Mouse (Mus musculus) kidney, embryonic 16.5 days (tissue): ENCODE results near the gene Mrgprd. TPM values are rescaled to one million over a fixed set of nuclear protein-coding genes. Genes with fewer than 3 reads are reported as not detected.

Experiments used
- ATAC-seq: fragments of 200-750 bp; cut with Nextera tagmentation; 2 replicates; pipeline ENCODE4 v1.8.0; 2017; ENCODE audit warnings: moderate TSS enrichment; ENCODE audit not compliant: low FRiP score, low TSS enrichment
- H3K27ac ChIP-seq: fragments of 300-500 bp; sonication (generic); 2 replicates; pipeline ENCODE4 v1.5.1; 2014; ENCODE audit warnings: low read length
- H3K27me3 ChIP-seq: fragments of 300-500 bp; sonication (generic); 2 replicates; pipeline ENCODE4 v1.6.1; 2014; ENCODE audit warnings: low read length, control low read depth, mixed read lengths; ENCODE audit not compliant: insufficient read depth
- H3K36me3 ChIP-seq: fragments of 300-500 bp; sonication (generic); 2 replicates; pipeline ENCODE4 v1.6.1; 2014; ENCODE audit warnings: low read length, control low read depth, mixed read lengths; ENCODE audit not compliant: insufficient read depth
- H3K4me1 ChIP-seq: fragments of 300-500 bp; sonication (generic); 2 replicates; pipeline ENCODE4 v1.6.1; 2014; ENCODE audit warnings: low read length, control low read depth, mixed read lengths; ENCODE audit not compliant: insufficient read depth
- H3K4me2 ChIP-seq: fragments of 300-500 bp; sonication (generic); replicated peaks from 2 replicates; pipeline ENCODE4 v1.6.1; 2014; ENCODE audit warnings: low read depth, low read length
- H3K4me3 ChIP-seq: fragments of 300-500 bp; sonication (generic); 2 replicates; pipeline ENCODE4 v1.5.1; 2014; ENCODE audit warnings: mild to moderate bottlenecking, low read length
- H3K9ac ChIP-seq: fragments of 300-500 bp; sonication (generic); replicated peaks from 2 replicates; pipeline ENCODE4 v1.6.1; 2014; ENCODE audit warnings: low read length
- H3K9me3 ChIP-seq: fragments of 300-500 bp; sonication (generic); 2 replicates; pipeline ENCODE4 v1.6.1; 2016; ENCODE audit warnings: low read length, control low read depth
- WGBS: fragments of 180-500 bp; shearing (Covaris S2); extraction: QIAGEN DNeasy Blood & Tissue Kit; methylation state at CpG from one replicate; pipeline ENCODE4 v1.1.7; 2014; 5-methylcytosine and 5-hydroxymethylcytosine counted together
- polyA plus RNA-seq: library from polyadenylated mRNA; unstranded; fragments of >200 nt; fragmentation: Nextera tagmentation; extraction: Ambion mirVana; gene quantifications from 2 replicates; pipeline ENCODE4 v1.2.1, GENCODE M21; 2015

Gene Mrgprd
- polyA plus RNA-seq, 1 experiment from 2014 or later = not detected

DNA sequence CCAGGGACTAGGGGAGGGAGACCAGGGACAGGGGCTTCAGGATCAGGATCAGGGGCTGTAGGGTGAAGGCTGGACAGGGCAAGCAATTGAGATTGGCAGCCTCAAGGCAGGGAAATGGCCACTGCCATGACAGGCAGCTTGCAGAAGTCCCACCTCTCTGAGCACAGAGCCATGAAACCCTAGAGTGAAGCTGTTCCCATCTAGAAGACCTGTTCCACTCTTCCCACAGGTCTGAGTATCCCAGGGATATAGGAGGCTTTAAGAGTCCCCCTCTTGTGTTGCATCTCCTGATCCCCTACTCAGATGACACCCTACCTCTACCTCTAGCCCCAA, 13.7 kb upstream of the Mrgprd start:
- no peaks in the 10 kb centered on the region for H3K36me3 ChIP-seq
- H3K4me3 ChIP-seq = no peak overlapping the region
- H3K9ac ChIP-seq = no peak overlapping the region
- H3K4me2 ChIP-seq = peak overlapping the region; percentile 14; the same call in 1 of the 2 replicates
- 0 out of 2 replicates have a peak overlapping the region, but pooled peaks have one; percentile 1 for H3K27ac ChIP-seq
- peaks cover 19% of the 10 kb centered on the region; the same call in 1 of the 2 replicates for H3K4me1 ChIP-seq
- no peaks in the 10 kb centered on the region for H3K27me3 ChIP-seq
- H3K9me3 ChIP-seq = no peaks in the 10 kb centered on the region
- no peak for ATAC-seq

DNA sequence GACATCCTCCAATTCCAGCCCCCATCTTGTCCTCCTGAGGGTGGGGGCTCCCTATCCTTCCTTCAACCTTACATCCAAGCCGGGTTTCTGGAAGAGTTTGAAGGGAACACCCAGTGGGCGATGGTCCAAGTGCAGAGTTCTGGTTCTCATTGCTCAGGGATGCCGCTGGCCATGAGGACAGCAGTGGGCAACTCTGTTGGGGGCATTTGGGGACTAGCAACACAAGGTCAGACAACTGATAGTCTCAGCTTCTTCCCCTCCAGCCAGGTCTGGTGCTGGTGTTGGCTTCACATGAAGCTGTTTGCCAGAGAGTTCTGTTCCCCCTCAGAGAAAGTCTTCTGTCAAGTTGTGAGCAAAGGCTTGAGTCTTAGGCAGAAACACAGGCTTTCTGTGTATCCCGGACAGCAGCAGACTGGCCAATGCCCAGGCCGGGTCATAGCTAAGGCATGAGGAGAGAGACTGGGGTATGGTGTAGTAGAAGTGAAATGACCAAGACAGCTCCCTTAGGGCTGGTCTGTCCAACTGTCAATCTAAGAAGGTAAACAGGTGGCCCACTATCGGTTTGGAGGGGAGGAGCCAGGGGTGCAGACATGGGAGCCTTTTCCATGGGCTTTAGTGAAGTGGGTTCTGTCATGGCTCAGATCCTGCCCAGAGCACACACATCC, 13.2 kb upstream of the Mrgprd start:
- Histone ChIP-seq H3K4me2 (peak overlapping the region; percentile 14; the same call in 1 of the 2 replicates), H3K9ac (no peak overlapping the region), H3K36me3 (no peaks in the 10 kb centered on the region), H3K9me3 (no peaks in the 10 kb centered on the region), H3K4me3 (no peak overlapping the region), H3K27ac (0 out of 2 replicates have a peak overlapping the region, but pooled peaks have one; percentile 27), H3K4me1 (peaks cover 19% of the 10 kb centered on the region; the same call in 1 of the 2 replicates), H3K27me3 (no peaks in the 10 kb centered on the region)
- 90% methylated on average over 6 of the region's 6 CpGs for WGBS
- ATAC-seq = no peak

DNA sequence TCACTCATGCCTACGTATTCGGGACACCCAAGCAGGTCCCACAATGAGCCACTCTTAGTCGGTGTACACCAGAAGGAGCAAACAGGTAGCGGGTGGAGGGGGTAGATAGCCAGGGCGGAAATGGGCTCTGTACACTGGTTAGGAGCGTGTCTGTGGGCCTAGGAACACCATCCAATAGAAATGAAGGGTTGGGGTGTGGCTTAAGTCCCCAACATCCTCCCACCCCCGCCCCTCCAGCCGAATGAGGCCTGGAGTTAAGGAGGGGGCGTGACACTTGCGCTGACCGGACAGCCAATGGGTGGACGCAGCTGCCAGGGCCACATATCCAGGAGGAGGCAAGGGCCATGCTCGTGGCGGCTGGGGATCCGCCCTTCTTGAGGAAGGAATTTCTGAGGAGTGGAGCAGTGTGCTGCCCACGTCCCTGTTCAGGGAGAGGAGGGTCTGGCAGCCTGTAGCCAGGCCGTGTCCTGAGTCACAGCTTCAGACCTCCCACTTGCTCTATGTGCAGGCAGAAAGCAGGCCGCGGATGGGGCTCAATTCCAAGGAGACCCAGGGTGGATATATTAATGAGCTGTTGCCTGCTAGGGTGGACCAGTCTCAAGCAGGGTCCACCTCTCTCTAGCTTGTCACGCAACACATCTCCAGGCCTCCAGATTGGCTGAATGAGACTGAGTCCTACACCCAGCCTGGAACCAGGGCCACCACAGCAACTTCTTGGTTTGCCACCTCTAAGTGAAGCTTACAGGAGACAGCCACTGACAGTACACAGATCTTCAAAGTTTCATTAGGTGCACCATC, 11.9 kb upstream of the Mrgprd start:
- Histone ChIP-seq H3K4me2 (peak overlapping the region; percentile 55), H3K36me3 (no peaks in the 10 kb centered on the region), H3K27me3 (no peaks in the 10 kb centered on the region), H3K27ac (peak overlapping the region; percentile 81), H3K4me3 (peak overlapping the region; percentile 14), H3K9ac (peak overlapping the region; percentile 61), H3K9me3 (no peaks in the 10 kb centered on the region), H3K4me1 (peaks cover 19% of the 10 kb centered on the region; the same call in 1 of the 2 replicates)
- peak; percentile 95 for ATAC-seq
- WGBS = 3% methylated on average over 20 of the region's 20 CpGs

DNA sequence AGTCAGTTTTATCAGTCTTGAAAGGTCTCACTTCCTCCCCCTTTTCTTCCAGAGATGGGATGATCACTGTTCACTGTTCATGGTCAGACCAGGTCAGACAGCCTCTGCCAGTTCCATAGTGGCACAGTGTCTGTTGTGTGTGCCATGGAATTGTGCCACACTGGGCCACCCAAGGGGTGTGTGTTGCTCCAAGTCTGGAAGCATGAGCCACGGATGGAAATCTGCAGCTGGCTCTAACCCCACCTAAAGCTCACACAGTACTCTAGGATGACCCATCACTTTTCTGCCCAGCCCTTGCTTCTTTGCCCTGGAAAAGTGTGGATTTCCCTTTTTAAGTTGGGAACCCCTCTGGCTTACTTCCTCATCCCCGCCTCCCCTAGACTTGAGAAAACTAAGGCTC, 10.5 kb upstream of the Mrgprd start:
- Histone ChIP-seq H3K27me3 (no peaks in the 10 kb centered on the region), H3K9ac (no peak overlapping the region), H3K27ac (no peak overlapping the region), H3K9me3 (no peaks in the 10 kb centered on the region), H3K4me1 (peaks cover 18% of the 10 kb centered on the region; the same call in 1 of the 2 replicates), H3K4me2 (no peak overlapping the region), H3K36me3 (no peaks in the 10 kb centered on the region), H3K4me3 (no peak overlapping the region)
- no peak for ATAC-seq
- WGBS = 87% methylated on average over 2 of the region's 2 CpGs

DNA sequence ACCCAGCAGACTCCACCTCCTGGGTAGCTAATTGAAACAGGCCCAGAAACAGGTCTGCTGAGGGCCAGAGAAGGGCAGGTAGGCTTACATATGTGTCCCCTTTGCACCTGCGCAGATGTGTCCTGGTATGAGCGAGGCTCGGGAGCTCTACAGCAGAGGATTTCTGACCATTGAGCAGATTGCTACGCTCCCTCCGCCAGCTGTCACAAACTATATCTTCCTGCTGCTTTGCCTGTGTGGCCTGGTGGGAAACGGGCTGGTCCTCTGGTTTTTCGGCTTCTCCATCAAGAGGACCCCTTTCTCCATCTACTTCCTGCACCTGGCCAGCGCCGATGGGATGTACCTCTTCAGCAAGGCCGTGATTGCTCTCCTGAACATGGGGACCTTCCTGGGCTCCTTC, 7.0 kb upstream of the Mrgprd start:
- H3K27me3 ChIP-seq = no peaks in the 10 kb centered on the region
- ATAC-seq = no peak
- H3K9me3 ChIP-seq = no peaks in the 10 kb centered on the region
- H3K4me3 ChIP-seq = no peak overlapping the region
- 95% methylated on average over 10 of the region's 10 CpGs for WGBS
- no peaks in the 10 kb centered on the region for H3K36me3 ChIP-seq
- H3K27ac ChIP-seq = no peak overlapping the region
- peaks cover 12% of the 10 kb centered on the region; the same call in 1 of the 2 replicates for H3K4me1 ChIP-seq
- H3K4me2 ChIP-seq = no peak overlapping the region
- H3K9ac ChIP-seq = no peak overlapping the region

DNA sequence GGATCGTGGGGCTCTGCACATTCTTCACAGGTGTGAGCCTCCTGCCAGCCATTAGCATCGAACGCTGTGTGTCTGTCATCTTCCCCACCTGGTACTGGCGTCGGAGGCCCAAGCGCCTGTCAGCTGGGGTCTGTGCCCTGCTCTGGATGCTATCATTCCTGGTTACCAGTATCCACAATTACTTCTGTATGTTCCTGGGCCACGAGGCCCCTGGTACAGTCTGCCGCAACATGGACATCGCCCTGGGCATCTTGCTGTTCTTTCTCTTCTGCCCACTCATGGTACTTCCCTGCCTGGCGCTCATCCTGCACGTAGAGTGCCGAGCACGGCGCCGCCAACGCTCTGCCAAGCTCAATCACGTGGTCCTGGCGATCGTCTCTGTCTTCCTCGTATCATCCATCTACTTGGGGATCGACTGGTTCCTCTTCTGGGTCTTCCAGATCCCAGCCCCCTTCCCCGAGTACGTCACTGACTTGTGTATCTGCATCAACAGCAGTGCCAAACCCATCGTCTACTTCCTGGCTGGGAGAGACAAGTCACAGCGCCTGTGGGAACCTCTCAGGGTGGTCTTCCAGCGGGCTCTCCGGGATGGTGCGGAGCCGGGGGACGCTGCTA, 6.5 kb upstream of the Mrgprd start:
- 78% methylated on average over 30 of the region's 30 CpGs for WGBS
- no peak overlapping the region for H3K9ac ChIP-seq
- no peak overlapping the region for H3K27ac ChIP-seq
- H3K27me3 ChIP-seq = no peaks in the 10 kb centered on the region
- ATAC-seq = no peak
- no peaks in the 10 kb centered on the region for H3K9me3 ChIP-seq
- no peak overlapping the region for H3K4me2 ChIP-seq
- no peak overlapping the region for H3K4me3 ChIP-seq
- peaks cover 8% of the 10 kb centered on the region; the same call in 1 of the 2 replicates for H3K4me1 ChIP-seq
- no peaks in the 10 kb centered on the region for H3K36me3 ChIP-seq

DNA sequence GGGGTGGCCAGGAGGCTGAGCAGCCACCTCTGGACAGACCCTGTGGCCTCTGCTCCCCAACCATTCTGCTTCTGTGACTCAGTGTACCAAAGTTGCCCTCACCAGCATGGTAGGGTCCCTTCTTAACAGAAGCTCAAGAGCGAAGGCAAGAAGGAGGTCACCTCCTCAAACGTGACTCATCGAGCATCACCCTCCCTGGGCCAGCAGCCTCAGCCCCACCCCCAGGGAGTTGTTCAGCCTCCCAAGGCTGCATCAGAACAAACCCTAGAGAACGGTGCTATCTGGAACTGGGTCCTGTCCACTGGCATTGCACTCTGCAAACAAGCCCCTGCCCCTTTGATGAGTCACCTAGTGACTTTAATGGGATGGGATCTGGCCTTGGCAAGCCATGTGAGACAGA, 5.8 kb upstream of the Mrgprd start:
- Histone ChIP-seq H3K4me2 (no peak overlapping the region), H3K9me3 (no peaks in the 10 kb centered on the region), H3K4me3 (no peak overlapping the region), H3K9ac (no peak overlapping the region), H3K27ac (no peak overlapping the region), H3K4me1 (0 out of 2 replicates have a peak, but pooled peaks cover 6% of the 10 kb centered on the region), H3K27me3 (no peaks in the 10 kb centered on the region), H3K36me3 (no peaks in the 10 kb centered on the region)
- ATAC-seq = no peak
- WGBS = 58% methylated on average over 4 of the region's 4 CpGs

DNA sequence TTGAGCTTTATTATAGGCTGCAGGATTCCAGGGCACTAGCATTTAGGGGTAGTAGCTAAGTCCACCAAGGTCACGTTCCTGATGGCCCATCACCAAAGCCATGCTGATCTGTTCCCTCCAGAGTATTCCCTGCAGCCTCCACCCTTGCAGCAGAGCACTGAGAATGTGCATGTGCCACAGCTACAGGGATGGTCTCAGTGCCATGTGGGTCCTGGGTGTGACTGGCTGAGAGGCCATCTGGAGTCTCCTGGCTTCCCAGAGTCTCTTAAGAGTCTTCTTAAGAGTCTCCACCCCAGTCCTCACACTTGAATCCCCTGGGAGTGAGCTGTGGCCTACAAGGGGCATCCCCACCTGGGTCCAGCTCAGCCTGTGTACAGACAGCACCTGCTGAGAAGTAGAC, 4.8 kb upstream of the Mrgprd start:
- Histone ChIP-seq H3K27me3 (no peaks in the 10 kb centered on the region), H3K4me3 (no peak overlapping the region), H3K4me2 (no peak overlapping the region), H3K9me3 (no peaks in the 10 kb centered on the region), H3K9ac (no peak overlapping the region), H3K36me3 (no peaks in the 10 kb centered on the region), H3K4me1 (0 out of 2 replicates have a peak, but pooled peaks cover 6% of the 10 kb centered on the region), H3K27ac (no peak overlapping the region)
- ATAC-seq = no peak
- 73% methylated on average over 1 of the region's 1 CpGs for WGBS

DNA sequence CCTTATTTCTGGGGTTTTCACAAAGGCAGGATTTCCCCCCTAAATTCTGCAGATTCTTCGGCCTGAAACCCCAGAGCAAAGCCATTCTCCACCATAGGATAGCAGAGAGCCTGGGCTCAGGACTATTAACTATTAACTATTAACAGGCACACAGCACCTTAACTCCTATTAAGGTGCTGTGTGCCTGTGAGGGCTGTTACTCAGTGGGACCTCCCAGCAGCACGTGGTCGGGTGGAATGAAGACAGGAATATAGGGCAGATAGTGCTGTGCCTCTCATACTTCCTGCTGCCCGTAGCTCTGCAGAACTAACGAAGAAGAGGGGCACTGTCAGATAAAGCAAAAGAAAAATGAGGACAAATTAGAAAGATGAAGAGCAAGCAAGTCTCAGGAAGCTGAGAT, 4.1 kb upstream of the Mrgprd start:
- 0 out of 2 replicates have a peak overlapping the region, but pooled peaks have one; percentile 25 for H3K27ac ChIP-seq
- peak; percentile 69 for ATAC-seq
- no peak overlapping the region for H3K9ac ChIP-seq
- H3K36me3 ChIP-seq = no peaks in the 10 kb centered on the region
- H3K27me3 ChIP-seq = no peaks in the 10 kb centered on the region
- H3K4me1 ChIP-seq = 0 out of 2 replicates have a peak, but pooled peaks cover 6% of the 10 kb centered on the region
- no peaks in the 10 kb centered on the region for H3K9me3 ChIP-seq
- WGBS = 67% methylated on average over 5 of the region's 5 CpGs
- H3K4me3 ChIP-seq = no peak overlapping the region
- no peak overlapping the region for H3K4me2 ChIP-seq
